Mouse (Mus musculus) E14TG2a.4 (cell line): ENCODE data around the gene Pcif1.
"Not testable (repeated sequence)": the region's sequence is repeated elsewhere in the genome, so short reads cannot be mapped to it uniquely, and the experiment has no call there.

Experiments used
- H3K27me3 ChIP-seq: 2 replicates; pipeline ENCODE4 v1.6.1; 2014; ENCODE audit warnings: low read length, control low read depth; ENCODE audit not compliant: insufficient read depth
- H3K36me3 ChIP-seq: 2 replicates; pipeline ENCODE4 v1.6.1; 2014; ENCODE audit warnings: low read length, control low read depth; ENCODE audit not compliant: insufficient read depth
- H3K4me1 ChIP-seq: replicated peaks from 2 replicates; pipeline ENCODE4 v1.6.1; 2014; ENCODE audit warnings: low read depth, low read length, control low read depth
- H3K4me3 ChIP-seq: replicated peaks from 2 replicates; pipeline ENCODE4 v1.5.1; 2014; ENCODE audit warnings: mild to moderate bottlenecking, low read length
- H3K9me3 ChIP-seq: 2 replicates; pipeline ENCODE4 v1.6.1; 2014; ENCODE audit warnings: low read length, control low read depth
- CTCF ChIP-seq: conservative IDR thresholded peaks from 2 replicates; pipeline ENCODE4 v1.5.1; 2014; ENCODE audit warnings: low read length
- NANOG ChIP-seq: IDR thresholded peaks from 2 replicates; pipeline ENCODE4 v1.6.1; 2014; ENCODE audit warnings: borderline replicate concordance, low read length, mixed read lengths
- POU5F1 ChIP-seq: IDR thresholded peaks from 2 replicates; pipeline ENCODE4 v1.6.1; 2014; ENCODE audit warnings: low read length, borderline replicate concordance

Gene Pcif1

DNA sequence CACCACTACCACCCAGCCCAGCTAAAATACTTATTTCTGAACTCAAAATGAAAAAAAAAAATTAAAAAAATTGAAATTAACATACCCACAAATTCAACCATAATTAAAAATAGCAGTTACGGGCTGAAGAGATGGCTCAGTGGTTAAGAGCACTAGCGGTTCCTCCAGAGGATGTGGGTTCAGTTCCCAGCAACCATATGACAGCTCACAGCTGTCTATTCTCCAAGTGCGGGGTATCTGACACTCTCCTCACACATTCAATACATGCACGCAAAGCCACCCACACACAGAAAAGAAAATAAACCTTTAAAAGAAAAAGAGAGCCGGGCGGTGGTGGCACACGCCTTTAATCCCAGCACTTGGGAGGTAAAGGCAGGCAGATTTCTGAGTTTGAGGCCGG lies 29.0 kb upstream of the Pcif1 start:
- H3K4me1 ChIP-seq, result peaks cover 64% of the 10 kb centered on the region
- peaks cover 96% of the 10 kb centered on the region for H3K36me3 ChIP-seq
- no peaks in the 10 kb centered on the region for H3K27me3 ChIP-seq
- TF ChIP-seq POU5F1 (no peak), CTCF (no peak), NANOG (no peak)
- no peak overlapping the region for H3K4me3 ChIP-seq
- no peaks in the 10 kb centered on the region for H3K9me3 ChIP-seq

DNA sequence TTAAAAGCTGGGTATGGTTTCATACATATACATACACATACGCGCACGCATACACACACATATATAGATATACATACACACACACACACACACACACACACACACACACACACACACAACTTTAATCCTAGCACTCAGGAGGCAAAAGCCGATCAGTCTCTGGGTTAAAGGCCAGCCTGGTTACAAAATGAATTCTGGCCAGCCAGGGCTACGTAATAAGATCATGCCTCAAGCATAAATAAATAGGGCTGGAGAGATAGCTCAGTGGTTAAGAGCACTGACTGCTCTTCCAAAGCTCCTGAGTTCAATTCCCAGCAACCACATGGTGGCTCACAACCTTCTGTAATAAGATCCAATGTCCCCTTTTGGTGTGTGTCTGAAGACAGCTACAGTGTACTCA lies 23.5 kb upstream of the Pcif1 start:
- Histone ChIP-seq H3K4me1 (peaks cover 83% of the 10 kb centered on the region), H3K36me3 (peaks cover 50% of the 10 kb centered on the region)

DNA sequence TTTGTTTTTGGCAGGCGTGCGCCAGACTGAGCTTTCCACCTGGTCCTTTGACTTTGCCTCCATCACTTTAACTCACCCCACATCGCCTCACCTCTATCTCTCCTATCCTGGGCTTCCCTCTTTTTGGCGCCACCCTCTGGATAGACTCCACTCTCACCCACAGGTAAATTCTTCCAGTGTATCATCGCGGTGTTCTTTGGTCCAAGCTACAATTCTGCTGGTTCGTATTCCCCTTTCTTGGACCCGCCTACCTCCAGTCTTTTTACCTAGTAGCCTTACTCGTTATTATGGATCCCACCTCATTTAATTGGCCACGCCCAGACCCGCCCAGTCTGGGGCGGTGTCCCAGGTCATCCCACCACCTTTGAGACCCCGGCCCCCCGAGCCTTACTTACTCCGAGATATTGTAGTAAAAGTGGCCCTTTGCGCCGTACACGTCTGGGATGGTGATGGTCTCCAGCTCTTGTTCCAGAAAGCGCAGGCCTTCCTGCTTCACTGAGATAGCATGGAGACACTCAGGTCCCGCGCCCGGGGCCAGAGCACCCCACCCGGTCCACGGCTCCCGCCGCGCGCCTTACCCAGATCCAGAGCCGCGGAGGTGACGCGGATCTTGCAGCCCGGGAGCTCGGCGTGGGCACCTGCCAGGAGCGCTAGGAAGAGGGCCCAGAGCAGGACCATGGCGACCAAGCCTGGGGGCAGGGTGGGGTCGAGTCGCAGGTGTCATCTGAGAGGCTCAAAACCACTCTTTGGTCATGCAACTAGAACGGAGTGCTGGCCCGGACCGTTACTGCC lies 22.6 kb upstream of the Pcif1 start:
- Histone ChIP-seq H3K4me3 (peak overlapping the region; percentile 91), H3K9me3 (no peaks in the 10 kb centered on the region), H3K4me1 (peaks cover 84% of the 10 kb centered on the region), H3K36me3 (peaks cover 41% of the 10 kb centered on the region), H3K27me3 (no peaks in the 10 kb centered on the region)
- TF ChIP-seq POU5F1 (no peak), CTCF (no peak)

More for the DNA sequence above, 23.5 kb upstream of the Pcif1 start:
- peak overlapping the region; percentile 91 for H3K4me3 ChIP-seq
- H3K9me3 ChIP-seq, H3K27me3 ChIP-seq: not testable (repeated sequence)

DNA sequence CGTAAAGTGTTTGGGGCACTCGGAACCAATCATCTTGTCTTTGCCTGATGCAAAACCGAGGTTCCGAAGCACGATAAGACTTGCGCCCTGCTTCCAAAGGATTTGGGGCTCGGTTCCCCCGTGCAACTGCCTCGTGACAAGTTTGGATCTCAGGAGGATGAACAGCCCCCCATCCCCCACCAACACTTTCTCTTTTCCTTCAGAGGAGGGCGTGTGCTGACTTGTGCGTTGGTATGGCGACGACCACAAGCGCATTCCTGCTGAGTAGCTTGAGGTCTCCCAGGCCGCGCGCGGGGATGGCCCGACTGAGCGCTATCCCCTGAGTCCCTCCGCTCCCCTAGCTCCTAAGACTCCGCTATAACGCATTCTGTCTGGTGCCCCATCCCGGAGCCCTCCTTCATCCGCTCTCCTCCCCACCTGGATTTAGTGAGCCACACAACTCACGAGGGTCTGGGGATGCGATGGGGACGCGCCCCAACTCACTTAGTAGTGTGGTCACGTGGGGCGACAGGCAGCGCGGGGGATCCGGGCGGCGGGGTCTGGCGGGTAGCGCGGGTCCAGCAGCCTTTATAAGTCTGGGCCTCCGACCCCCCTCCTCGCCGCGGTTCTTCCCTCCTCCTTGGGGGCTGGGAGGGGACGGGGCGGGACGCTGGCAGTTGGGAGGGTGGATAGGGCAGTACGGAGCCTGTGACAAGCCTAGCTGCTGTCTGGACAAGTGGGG lies 21.8 kb upstream of the Pcif1 start, which contains the start of gene Pltp:
Gene Pltp (minus strand): TSS at position 611 of the 721 bp plus-strand sequence.
- H3K27me3 ChIP-seq, result no peaks in the 10 kb centered on the region
- no peak for TF ChIP-seq POU5F1
- H3K36me3 ChIP-seq, result peaks cover 33% of the 10 kb centered on the region
- no peaks in the 10 kb centered on the region for H3K9me3 ChIP-seq
- peaks cover 84% of the 10 kb centered on the region for H3K4me1 ChIP-seq
- H3K4me3 ChIP-seq, result peak within 1 kb of the TSS; percentile 91

DNA sequence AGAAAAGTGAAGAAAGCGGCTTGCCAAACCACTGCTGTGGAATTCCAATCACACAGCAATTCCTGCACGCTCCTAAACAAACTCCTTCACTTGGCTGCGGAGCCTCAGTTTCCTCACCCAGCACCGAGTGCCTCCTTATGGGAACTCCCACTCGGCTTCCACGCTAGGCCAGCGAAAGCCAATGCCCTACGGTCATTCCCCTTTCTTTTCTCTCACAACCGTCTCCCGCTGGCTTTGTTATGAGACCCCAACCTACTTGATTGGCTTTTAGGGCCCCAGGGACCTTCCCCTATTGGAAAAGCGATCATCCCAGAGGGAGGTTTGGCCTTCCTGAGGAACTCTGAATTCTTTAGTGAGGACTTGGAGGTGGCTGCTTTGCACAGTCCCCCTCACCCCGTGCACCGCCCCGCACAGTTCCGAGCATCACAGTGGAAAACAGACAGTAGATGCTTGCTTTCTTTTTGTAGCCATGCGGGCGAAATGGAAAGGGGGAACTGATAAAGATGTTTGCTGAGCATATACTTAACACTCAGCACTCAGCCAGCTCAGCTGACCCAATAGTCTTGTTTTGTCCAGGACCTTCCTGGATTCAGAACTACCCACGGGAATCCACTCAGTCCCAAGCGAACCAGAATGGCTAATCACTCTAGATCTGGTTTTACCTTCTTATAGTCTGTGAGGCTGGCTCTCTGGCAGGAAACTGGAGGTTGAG lies 21.1 kb upstream of the Pcif1 start:
- Histone ChIP-seq H3K27me3 (no peaks in the 10 kb centered on the region), H3K4me1 (peaks cover 84% of the 10 kb centered on the region), H3K36me3 (peaks cover 26% of the 10 kb centered on the region), H3K4me3 (peak overlapping the region; percentile 91), H3K9me3 (no peaks in the 10 kb centered on the region)
- TF ChIP-seq CTCF (no peak), NANOG (peak; percentile 41; the same call in 1 of the 2 replicates)

DNA sequence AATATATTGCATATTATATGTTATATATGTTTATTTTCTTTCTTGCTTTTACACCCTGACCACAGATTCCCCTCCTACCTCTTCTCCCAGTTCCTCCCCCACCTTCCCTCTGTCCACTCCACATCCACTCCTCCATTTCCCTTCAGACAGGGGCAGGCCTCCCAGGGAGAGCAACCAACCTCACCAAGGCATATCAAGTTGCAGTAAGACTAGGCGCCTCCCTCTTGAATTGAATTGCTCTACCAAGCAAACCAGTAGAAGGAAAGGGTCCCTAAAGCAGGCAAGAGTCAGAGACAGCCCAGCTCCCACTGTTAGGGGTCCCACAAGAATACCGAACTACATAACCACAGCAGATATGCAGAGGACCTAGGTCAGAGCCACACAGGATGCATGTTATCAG lies 19.9 kb upstream of the Pcif1 start:
- Histone ChIP-seq H3K9me3 (peaks cover 4% of the 10 kb centered on the region), H3K4me1 (peaks cover 79% of the 10 kb centered on the region), H3K4me3 (peak overlapping the region; percentile 60), H3K27me3 (no peaks in the 10 kb centered on the region), H3K36me3 (peaks cover 14% of the 10 kb centered on the region)
- TF ChIP-seq POU5F1 (no peak), CTCF (no peak), NANOG (no peak)

DNA sequence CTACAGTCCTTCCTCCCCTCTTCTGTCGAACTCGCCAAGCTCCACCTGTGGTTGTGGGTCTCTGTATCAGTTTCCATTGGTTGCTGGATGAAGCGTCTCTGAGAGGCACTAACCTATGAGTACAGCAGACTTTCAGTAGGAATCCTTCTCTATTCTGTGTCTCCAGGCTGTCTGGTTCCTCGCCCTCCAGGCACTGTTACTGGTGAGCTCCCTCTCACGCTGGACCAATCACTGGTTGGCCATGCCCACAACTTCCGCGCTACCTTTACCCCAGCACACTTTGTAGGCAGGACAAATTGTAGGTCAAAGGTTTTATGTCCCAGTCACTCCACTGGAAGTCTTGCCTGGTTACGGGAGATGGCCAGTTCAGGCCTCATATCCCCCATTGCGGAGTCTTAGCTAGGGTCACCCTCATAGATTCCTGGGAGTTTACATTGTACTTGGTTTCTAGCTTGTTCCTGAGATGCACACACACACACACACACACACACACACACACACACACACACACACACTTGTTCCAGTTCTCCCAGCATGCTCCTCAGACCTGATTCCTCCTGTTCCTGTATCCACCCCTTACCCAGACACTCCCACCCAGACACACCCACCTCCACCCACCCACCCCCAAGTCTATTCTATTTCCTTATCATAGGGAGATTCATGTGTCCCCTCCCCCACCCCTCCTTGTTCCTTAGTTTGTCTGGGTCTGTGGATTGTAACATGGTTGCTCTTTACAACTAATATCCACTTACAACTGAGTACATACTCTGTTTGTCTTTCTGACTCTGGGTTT lies 19.3 kb upstream of the Pcif1 start:
- Histone ChIP-seq H3K36me3 (peaks cover 7% of the 10 kb centered on the region), H3K4me1 (peaks cover 79% of the 10 kb centered on the region), H3K4me3 (peak overlapping the region; percentile 60), H3K9me3 (peaks cover 4% of the 10 kb centered on the region), H3K27me3 (no peaks in the 10 kb centered on the region)
- TF ChIP-seq POU5F1, result no peak
- no peak for TF ChIP-seq NANOG
- TF ChIP-seq CTCF, result no peak

DNA sequence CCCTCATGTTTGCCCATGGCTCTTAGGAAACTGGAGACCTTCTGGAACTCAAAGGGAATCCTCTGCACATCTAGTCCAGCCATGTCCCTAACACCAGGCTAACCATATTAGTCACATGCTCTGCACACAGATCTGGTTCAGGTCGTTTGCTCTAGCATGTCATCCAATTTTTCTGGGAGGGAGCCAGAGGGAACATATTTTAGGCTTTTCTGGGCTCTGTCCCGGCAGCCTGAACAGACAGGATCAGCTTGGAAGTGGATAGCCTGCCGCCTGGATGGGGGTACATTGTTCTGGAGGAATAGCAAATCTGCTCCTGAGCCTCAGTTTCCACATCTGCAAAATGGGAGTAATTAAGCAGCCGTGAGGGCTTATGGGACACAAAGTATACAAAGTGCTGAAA lies 18.0 kb upstream of the Pcif1 start:
- Histone ChIP-seq H3K27me3 (no peaks in the 10 kb centered on the region), H3K4me1 (peaks cover 77% of the 10 kb centered on the region), H3K36me3 (no peaks in the 10 kb centered on the region), H3K4me3 (0 out of 2 replicates have a peak overlapping the region, but pooled peaks have one; percentile 52), H3K9me3 (peaks cover 4% of the 10 kb centered on the region)
- no peak for TF ChIP-seq NANOG
- TF ChIP-seq POU5F1, result no peak
- TF ChIP-seq CTCF, result no peak
